Mouse (Mus musculus) erythroblast, embryonic 14.5 days (primary cell): ENCODE results near the gene Plpp2.

Experiments
- GATA1 ChIP-seq: IDR thresholded peaks from 2 replicates; pipeline ENCODE4 v1.6.1; 2012; ENCODE audit warnings: low read length, inconsistent platforms, mixed read lengths
- TAL1 ChIP-seq: IDR thresholded peaks from 3 replicates; pipeline ENCODE4 v1.6.1; 2012; ENCODE audit warnings: low read length, inconsistent platforms, mixed read lengths

DNA sequence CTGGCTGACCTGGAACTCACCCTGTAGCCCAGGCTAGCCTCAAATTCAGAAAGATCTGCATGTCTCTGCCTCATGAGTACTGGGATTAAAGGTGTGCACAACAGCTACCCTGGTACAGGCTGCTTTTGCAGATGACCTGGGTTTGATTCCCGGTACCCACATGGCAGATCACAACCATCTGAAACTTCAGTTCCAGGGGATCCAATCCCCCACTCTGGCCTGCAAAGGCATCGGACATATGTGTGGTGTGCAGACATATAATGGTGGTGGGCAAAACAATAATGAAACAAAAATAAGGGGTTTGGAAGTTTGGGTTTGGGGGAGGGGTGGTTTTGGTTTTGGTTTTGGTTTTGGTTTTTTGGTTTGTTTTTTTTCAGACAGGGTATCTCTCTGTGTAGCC is 37.7 kb upstream of the Plpp2 start:
- TF ChIP-seq TAL1 (no peak), GATA1 (no peak)
